Mouse (Mus musculus): ENCODE results near the gene Crispld2. TPM values are rescaled to one million over a fixed set of nuclear protein-coding genes. Genes with fewer than 3 reads are reported as not detected.

Crispld2 gene
- polyA plus RNA-seq, 1 experiment = 8.9 TPM

GRCm38 (mm10) chr8:120037611-120038010 is 45.4 kb downstream of the Crispld2 start:
- WGBS = 85% methylated on average over 8 of the region's 8 CpGs
- Histone ChIP-seq H3K4me3 (ENCODE audit: low read depth, low read length) (no peak overlapping the region), H3K27me3 (ENCODE audit: control insufficient read depth, insufficient read depth, low read length) (no peaks in the 10 kb centered on the region), H3K4me1 (ENCODE audit: control insufficient read depth, insufficient read depth, insufficient read length, low read length) (peaks cover 6% of the 10 kb centered on the region), H3K36me3 (ENCODE audit: control insufficient read depth, insufficient read depth, low read length) (no peaks in the 10 kb centered on the region), H3K27ac (ENCODE audit: insufficient read depth, low read depth, low read length) (no peak overlapping the region)
- TF ChIP-seq POLR2A (IDR thresholded peaks at IDR 0.05; ENCODE audit: low read depth, low read length) (no peak), CTCF (IDR thresholded peaks at IDR 0.05; ENCODE audit: extremely low read depth, insufficient read length, insufficient replicate concordance, low read depth, low read length) (no peak)

DNA sequence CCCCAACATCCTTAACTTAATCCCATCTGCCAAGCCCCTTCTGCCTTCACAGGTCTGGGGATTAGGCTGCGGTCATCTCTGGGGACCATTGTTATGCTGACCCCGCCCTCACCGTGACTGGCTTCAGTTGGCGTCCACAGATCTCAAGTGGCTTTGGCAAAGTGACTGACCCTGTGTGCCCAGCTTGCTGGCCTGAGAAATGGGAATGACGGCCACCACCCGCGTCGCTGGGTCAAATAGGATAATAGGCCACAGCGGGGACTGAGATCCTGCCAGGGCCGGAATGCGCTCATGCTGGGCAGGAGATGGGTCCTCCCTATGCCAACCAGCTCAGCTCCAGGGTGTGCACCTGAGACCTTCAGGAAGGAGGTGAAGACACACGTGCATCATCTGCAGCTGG is 46.5 kb downstream of the Crispld2 start:
- 89% methylated on average over 12 of the region's 12 CpGs for WGBS
- no peaks in the 10 kb centered on the region for H3K36me3 ChIP-seq (ENCODE audit: control insufficient read depth, insufficient read depth, low read length)
- no peak overlapping the region for H3K27ac ChIP-seq (ENCODE audit: insufficient read depth, low read depth, low read length)
- no peaks in the 10 kb centered on the region for H3K27me3 ChIP-seq (ENCODE audit: control insufficient read depth, insufficient read depth, low read length)
- no peak for TF ChIP-seq CTCF (IDR thresholded peaks at IDR 0.05; ENCODE audit: extremely low read depth, insufficient read length, insufficient replicate concordance, low read depth, low read length)
- TF ChIP-seq POLR2A (IDR thresholded peaks at IDR 0.05; ENCODE audit: low read depth, low read length) = no peak
- H3K4me1 ChIP-seq (ENCODE audit: control insufficient read depth, insufficient read depth, insufficient read length, low read length) = peaks cover 6% of the 10 kb centered on the region
- H3K4me3 ChIP-seq (ENCODE audit: low read depth, low read length) = no peak overlapping the region

DNA sequence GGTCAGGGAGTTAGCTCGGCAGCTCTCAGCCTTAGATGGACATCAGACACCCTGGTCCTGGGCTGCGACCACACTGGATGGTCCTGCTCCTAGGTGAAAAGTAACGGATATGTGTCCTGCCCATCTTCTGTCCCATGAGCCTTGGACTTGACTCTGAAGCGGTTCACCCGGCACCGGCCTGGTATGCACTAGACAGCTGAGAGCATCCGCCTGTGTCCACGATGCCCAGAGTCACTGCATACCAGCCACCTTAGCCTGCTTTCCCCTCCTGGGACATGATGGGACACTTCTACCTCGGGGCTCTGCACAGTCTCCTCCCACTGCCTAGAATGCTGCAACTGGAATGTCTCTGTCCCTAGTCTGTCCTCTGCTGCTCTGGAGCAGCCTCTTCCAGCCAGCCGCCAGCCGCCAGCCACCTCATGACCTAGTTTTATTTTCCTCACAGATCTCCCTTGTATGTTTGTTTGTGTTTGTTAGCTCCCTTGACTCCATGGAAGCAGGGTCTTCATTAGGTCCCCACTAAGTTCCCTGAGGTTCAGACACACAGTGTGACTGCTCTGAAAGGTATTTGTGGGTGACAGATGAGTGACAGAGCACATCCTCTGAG is 47.2 kb downstream of the Crispld2 start:
- Histone ChIP-seq H3K36me3 (ENCODE audit: control insufficient read depth, insufficient read depth, low read length) (no peaks in the 10 kb centered on the region), H3K4me3 (ENCODE audit: low read depth, low read length) (no peak overlapping the region), H3K4me1 (ENCODE audit: control insufficient read depth, insufficient read depth, insufficient read length, low read length) (peaks cover 6% of the 10 kb centered on the region), H3K27me3 (ENCODE audit: control insufficient read depth, insufficient read depth, low read length) (no peaks in the 10 kb centered on the region), H3K27ac (ENCODE audit: insufficient read depth, low read depth, low read length) (no peak overlapping the region)
- WGBS = 70% methylated on average over 11 of the region's 11 CpGs
- no peak for TF ChIP-seq CTCF (IDR thresholded peaks at IDR 0.05; ENCODE audit: extremely low read depth, insufficient read length, insufficient replicate concordance, low read depth, low read length)
- no peak for TF ChIP-seq POLR2A (IDR thresholded peaks at IDR 0.05; ENCODE audit: low read depth, low read length)

- no peaks in the 10 kb centered on the region for H3K27me3 ChIP-seq (ENCODE audit: control insufficient read depth, insufficient read depth, low read length)
- no peak overlapping the region for H3K4me3 ChIP-seq (ENCODE audit: low read depth, low read length)
- TF ChIP-seq POLR2A (IDR thresholded peaks at IDR 0.05; ENCODE audit: low read depth, low read length) (no peak), CTCF (IDR thresholded peaks at IDR 0.05; ENCODE audit: extremely low read depth, insufficient read length, insufficient replicate concordance, low read depth, low read length) (no peak)
- H3K36me3 ChIP-seq (ENCODE audit: control insufficient read depth, insufficient read depth, low read length) = no peaks in the 10 kb centered on the region
- no peak overlapping the region for H3K27ac ChIP-seq (ENCODE audit: insufficient read depth, low read depth, low read length)
- WGBS = 60% methylated on average over 1 of the region's 1 CpGs
- peaks cover 6% of the 10 kb centered on the region for H3K4me1 ChIP-seq (ENCODE audit: control insufficient read depth, insufficient read depth, insufficient read length, low read length)
Measured at GRCm38 (mm10) chr8:120040861-120041260, 48.6 kb downstream of the Crispld2 start.

DNA sequence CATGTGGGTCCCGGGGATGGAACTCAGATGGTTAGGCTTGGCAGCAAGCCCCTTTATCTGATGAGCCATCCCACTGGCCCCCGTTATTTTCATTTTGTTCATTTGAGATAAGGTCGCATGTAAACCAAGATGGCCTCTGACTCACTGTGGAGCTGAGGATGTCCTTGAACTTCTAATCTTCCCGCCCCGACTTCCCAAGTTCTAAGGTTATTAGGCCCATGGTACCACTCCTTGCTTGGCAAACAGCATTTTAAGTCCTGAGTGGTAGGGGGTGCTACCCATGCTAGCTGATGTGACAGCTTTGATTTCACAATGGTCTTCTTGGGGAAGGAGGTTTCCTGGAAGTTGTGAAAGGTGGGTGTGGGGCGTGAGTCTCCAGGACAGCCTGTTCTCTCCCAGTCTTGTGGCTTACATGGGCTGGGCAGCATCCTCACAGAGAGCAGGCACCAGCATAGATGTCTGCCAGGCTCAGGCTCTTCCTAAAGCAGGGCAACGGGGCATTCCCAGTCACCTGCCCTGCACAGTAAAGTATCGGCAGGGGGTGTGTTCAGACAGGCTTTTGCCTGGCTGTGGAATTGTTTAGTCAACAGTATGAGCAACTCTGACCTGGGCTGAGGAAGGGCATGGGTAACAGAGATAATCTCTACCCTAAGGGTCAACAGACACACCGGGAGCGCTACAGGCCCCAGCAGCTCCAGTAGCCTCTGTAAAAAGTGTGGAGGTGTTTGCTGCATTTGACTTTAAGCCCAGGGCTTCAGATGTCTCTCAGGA is 50.5 kb downstream of the Crispld2 start:
- TF ChIP-seq POLR2A (IDR thresholded peaks at IDR 0.05; ENCODE audit: low read depth, low read length) = no peak
- TF ChIP-seq CTCF (IDR thresholded peaks at IDR 0.05; ENCODE audit: extremely low read depth, insufficient read length, insufficient replicate concordance, low read depth, low read length) = no peak

GRCm38 (mm10) chr8:120044907-120045306 is 52.7 kb downstream of the Crispld2 start:
- H3K36me3 ChIP-seq (ENCODE audit: control insufficient read depth, insufficient read depth, low read length) = no peaks in the 10 kb centered on the region
- H3K27me3 ChIP-seq (ENCODE audit: control insufficient read depth, insufficient read depth, low read length) = no peaks in the 10 kb centered on the region
- TF ChIP-seq CTCF (IDR thresholded peaks at IDR 0.05; ENCODE audit: extremely low read depth, insufficient read length, insufficient replicate concordance, low read depth, low read length) = no peak
- no peak for TF ChIP-seq POLR2A (IDR thresholded peaks at IDR 0.05; ENCODE audit: low read depth, low read length)
- H3K4me3 ChIP-seq (ENCODE audit: low read depth, low read length) = no peak overlapping the region
- H3K4me1 ChIP-seq (ENCODE audit: control insufficient read depth, insufficient read depth, insufficient read length, low read length) = no peaks in the 10 kb centered on the region
- WGBS = 87% methylated on average over 8 of the region's 8 CpGs
- no peak overlapping the region for H3K27ac ChIP-seq (ENCODE audit: insufficient read depth, low read depth, low read length)

More for the DNA sequence above, 50.5 kb downstream of the Crispld2 start:
- 51% methylated on average over 10 of the region's 10 CpGs for WGBS
- Histone ChIP-seq H3K4me1 (ENCODE audit: control insufficient read depth, insufficient read depth, insufficient read length, low read length) (no peaks in the 10 kb centered on the region), H3K4me3 (ENCODE audit: low read depth, low read length) (no peak overlapping the region), H3K36me3 (ENCODE audit: control insufficient read depth, insufficient read depth, low read length) (no peaks in the 10 kb centered on the region), H3K27me3 (ENCODE audit: control insufficient read depth, insufficient read depth, low read length) (no peaks in the 10 kb centered on the region), H3K27ac (ENCODE audit: insufficient read depth, low read depth, low read length) (no peak overlapping the region)

- Histone ChIP-seq H3K4me3 (ENCODE audit: low read depth, low read length) (no peak overlapping the region), H3K36me3 (ENCODE audit: control insufficient read depth, insufficient read depth, low read length) (no peaks in the 10 kb centered on the region), H3K27me3 (ENCODE audit: control insufficient read depth, insufficient read depth, low read length) (no peaks in the 10 kb centered on the region), H3K4me1 (ENCODE audit: control insufficient read depth, insufficient read depth, insufficient read length, low read length) (no peaks in the 10 kb centered on the region), H3K27ac (ENCODE audit: insufficient read depth, low read depth, low read length) (no peak overlapping the region)
- WGBS = 70% methylated on average over 5 of the region's 5 CpGs
- TF ChIP-seq POLR2A (IDR thresholded peaks at IDR 0.05; ENCODE audit: low read depth, low read length) = no peak
- TF ChIP-seq CTCF (IDR thresholded peaks at IDR 0.05; ENCODE audit: extremely low read depth, insufficient read length, insufficient replicate concordance, low read depth, low read length) = no peak
Measured at GRCm38 (mm10) chr8:120045471-120045870, 53.2 kb downstream of the Crispld2 start.
